Mouse (Mus musculus): ENCODE results near the gene Pde3a.
A peak's percentile ranks its signal among the peaks of the same experiment; 100 is the strongest.

Pde3a gene

GRCm38 (mm10) chr6:141248691-141249584 is at the start of gene Pde3a:
TSS of gene Pde3a (plus strand) at chr6:141249269.
- DNase-seq (ENCODE audit: low read depth, low spot score), result no peak

- no peak for DNase-seq (ENCODE audit: low read depth, low spot score)
Measured at GRCm38 (mm10) chr6:141200173-141200615, 48.9 kb upstream of the Pde3a start.

- DNase-seq (ENCODE audit: low read depth, low spot score), result no peak
Measured at GRCm38 (mm10) chr6:141207531-141207930, 41.5 kb upstream of the Pde3a start.

- no peak for DNase-seq (ENCODE audit: low read depth, low spot score)
Measured at GRCm38 (mm10) chr6:141208283-141208872, 40.7 kb upstream of the Pde3a start.

GRCm38 (mm10) chr6:141210021-141210420 is 39.0 kb upstream of the Pde3a start:
- DNase-seq (ENCODE audit: low read depth, low spot score), result no peak

- DNase-seq (ENCODE audit: low read depth, low spot score), result no peak
Measured at GRCm38 (mm10) chr6:141221081-141221480, 28.0 kb upstream of the Pde3a start.

GRCm38 (mm10) chr6:141226851-141227657 is 22.0 kb upstream of the Pde3a start:
- no peak for DNase-seq (ENCODE audit: low read depth, low spot score)

- DNase-seq (ENCODE audit: low read depth, low spot score), result no peak
Measured at GRCm38 (mm10) chr6:141227658-141228005, 21.4 kb upstream of the Pde3a start.

- no peak for DNase-seq (ENCODE audit: low read depth, low spot score)
Measured at GRCm38 (mm10) chr6:141232756-141233382, 16.2 kb upstream of the Pde3a start.

GRCm38 (mm10) chr6:141241809-141242208 is 7.3 kb upstream of the Pde3a start:
- no peak for DNase-seq (ENCODE audit: low read depth, low spot score)

GRCm38 (mm10) chr6:141245089-141245488 is 4.0 kb upstream of the Pde3a start:
- no peak for DNase-seq (ENCODE audit: low read depth, low spot score)

- no peak for DNase-seq (ENCODE audit: low read depth, low spot score)
Measured at GRCm38 (mm10) chr6:141246391-141246790, 2.7 kb upstream of the Pde3a start.

GRCm38 (mm10) chr6:141248081-141248480 is 988 bp upstream of the Pde3a start:
- DNase-seq (ENCODE audit: low read depth, low spot score), result no peak

GRCm38 (mm10) chr6:141249585-141250295 is 671 bp downstream of the Pde3a start:
- peak; percentile 53 for DNase-seq (ENCODE audit: low read depth, low spot score)

GRCm38 (mm10) chr6:141250296-141250629 is 1.2 kb downstream of the Pde3a start:
- no peak for DNase-seq (ENCODE audit: low read depth, low spot score)

GRCm38 (mm10) chr6:141250984-141251383 is 1.9 kb downstream of the Pde3a start:
- no peak for DNase-seq (ENCODE audit: low read depth, low spot score)

GRCm38 (mm10) chr6:141252520-141252919 is 3.5 kb downstream of the Pde3a start:
- DNase-seq (ENCODE audit: low read depth, low spot score), result no peak

- no peak for DNase-seq (ENCODE audit: low read depth, low spot score)
Measured at GRCm38 (mm10) chr6:141254956-141255355, 5.9 kb downstream of the Pde3a start.

GRCm38 (mm10) chr6:141256896-141257295 is 7.8 kb downstream of the Pde3a start:
- no peak for DNase-seq (ENCODE audit: low read depth, low spot score)

- DNase-seq (ENCODE audit: low read depth, low spot score), result no peak
Measured at GRCm38 (mm10) chr6:141257434-141258202, 8.5 kb downstream of the Pde3a start.

All from forelimb bud, embryonic 11.5 days (tissue).